Mouse (Mus musculus) limb, embryonic 14.5 days (tissue): ENCODE measurements around the gene Stpg4. TPM values are rescaled to one million over a fixed set of nuclear protein-coding genes. Genes with fewer than 3 reads are reported as not detected.

ENCODE experiments used
- ATAC-seq: fragments of 200-750 bp; cut with Nextera tagmentation; 2 replicates; pipeline ENCODE4 v1.8.0; 2017; ENCODE audit warnings: low read depth, moderate number of reproducible peaks, moderate TSS enrichment; ENCODE audit not compliant: low FRiP score
- DNase-seq: peaks from one replicate; pipeline ENCODE4 v3.0.0-alpha.2; 2015; ENCODE audit warnings: low spot score
- H3K27ac ChIP-seq: fragments of 300-500 bp; sonication (generic); replicated peaks from 2 replicates; pipeline ENCODE4 v1.5.1; 2014; ENCODE audit warnings: low read depth, mild to moderate bottlenecking, low read length, moderate library complexity, mixed read lengths
- H3K27me3 ChIP-seq: fragments of 300-500 bp; sonication (generic); 2 replicates; pipeline ENCODE4 v1.6.1; 2014; ENCODE audit warnings: low read length, mixed read lengths; ENCODE audit not compliant: control insufficient read depth, insufficient read depth
- H3K36me3 ChIP-seq: fragments of 300-500 bp; sonication (generic); 2 replicates; pipeline ENCODE4 v1.6.1; 2014; ENCODE audit warnings: mild to moderate bottlenecking, low read length, moderate library complexity, mixed read lengths; ENCODE audit not compliant: control insufficient read depth, insufficient read depth
- H3K4me1 ChIP-seq: fragments of 300-500 bp; sonication (generic); 2 replicates; pipeline ENCODE4 v1.6.1; 2014; ENCODE audit warnings: antibody characterized with exemption, low read length, mixed read lengths; ENCODE audit not compliant: control insufficient read depth, insufficient read depth
- H3K4me2 ChIP-seq: fragments of 300-500 bp; sonication (generic); replicated peaks from 2 replicates; pipeline ENCODE4 v1.6.1; 2014; ENCODE audit warnings: low read depth, mild to moderate bottlenecking, low read length, moderate library complexity; ENCODE audit not compliant: severe bottlenecking
- H3K4me3 ChIP-seq: fragments of 300-500 bp; sonication (generic); replicated peaks from 2 replicates; pipeline ENCODE4 v1.5.1; 2014; ENCODE audit warnings: low read length
- H3K9ac ChIP-seq: fragments of 300-500 bp; sonication (generic); 2 replicates; pipeline ENCODE4 v1.6.1; 2014; ENCODE audit warnings: mild to moderate bottlenecking, low read depth, low read length, moderate library complexity; ENCODE audit not compliant: severe bottlenecking
- H3K9me3 ChIP-seq: fragments of 300-500 bp; sonication (generic); 2 replicates; pipeline ENCODE4 v1.6.1; 2016; ENCODE audit warnings: low read length; ENCODE audit not compliant: control insufficient read depth
- POLR2A ChIP-seq: fragments of 200-500 bp; IDR thresholded peaks from 2 replicates; pipeline ENCODE4 v1.8.0; 2012; ENCODE audit warnings: inconsistent platforms, mild to moderate bottlenecking, moderate library complexity, borderline replicate concordance; ENCODE audit not compliant: insufficient read depth, insufficient read length; ENCODE audit errors: extremely low read depth
- WGBS: fragments of 180-500 bp; shearing (Covaris S2); extraction: QIAGEN DNeasy Blood & Tissue Kit; methylation state at CpG from one replicate; pipeline ENCODE4 v1.1.7; 2014; 5-methylcytosine and 5-hydroxymethylcytosine counted together
- polyA plus RNA-seq, 2 experiments: library from polyadenylated mRNA; depleted of rRNA in 1 of 2; stranded (reverse) in 1 of 2; unstranded in 1 of 2; fragments of >200 nt; fragmentation: Nextera tagmentation in 1 of 2; extraction: Ambion mirVana in 1 of 2; gene quantifications; 2 replicates each; pipeline versions ENCODE4 v1.2.1 to v1.2.3; 2012 to 2014

The Stpg4 gene
- polyA plus RNA-seq, 2 experiments: not detected

DNA sequence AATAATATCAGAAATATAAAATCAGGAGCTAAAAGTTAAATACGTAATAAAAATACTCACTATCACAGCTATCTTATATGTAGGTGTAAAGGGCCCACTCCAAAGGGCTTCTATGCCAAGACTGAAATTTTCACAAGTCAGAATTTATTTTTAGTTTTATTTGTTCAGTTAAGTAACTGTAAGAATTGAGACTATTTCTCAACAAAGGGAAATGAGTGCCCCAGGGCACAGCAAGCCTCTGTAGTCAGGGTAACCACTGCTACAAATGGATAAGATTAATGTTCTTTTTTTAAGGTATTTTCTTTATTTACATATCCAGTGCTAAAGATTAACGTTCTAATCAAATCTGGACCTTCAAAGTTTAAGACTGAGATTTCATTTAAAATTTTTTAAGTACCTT is 11.9 kb upstream of the Stpg4 start:
- Histone ChIP-seq H3K9me3 (no peaks in the 10 kb centered on the region), H3K27ac (no peak overlapping the region), H3K27me3 (no peaks in the 10 kb centered on the region), H3K4me3 (no peak overlapping the region), H3K4me2 (no peak overlapping the region), H3K9ac (no peak overlapping the region), H3K4me1 (peaks cover 24% of the 10 kb centered on the region), H3K36me3 (peaks cover 25% of the 10 kb centered on the region)
- no peak for TF ChIP-seq POLR2A
- WGBS: 85% methylated on average over 2 of the region's 2 CpGs
- ATAC-seq (no peak), DNase-seq (no peak)

DNA sequence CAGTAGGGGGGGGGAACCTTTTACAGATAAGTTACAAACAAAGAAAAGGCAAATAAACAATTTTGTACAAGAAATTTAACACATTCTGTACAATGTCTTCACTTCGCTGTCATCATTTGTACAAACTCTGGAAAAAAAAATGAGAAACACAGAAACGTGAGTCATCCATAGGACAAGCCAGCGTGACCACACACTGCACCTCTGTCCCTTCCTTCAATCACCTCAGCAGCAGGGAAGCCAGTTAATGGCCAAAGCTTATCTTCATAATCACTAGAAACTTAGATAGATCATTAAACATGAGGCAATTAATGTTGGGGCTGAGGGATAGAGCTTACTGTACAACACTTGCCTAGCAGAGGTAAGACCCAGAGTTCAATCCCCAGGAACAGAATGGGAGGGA is 6.4 kb upstream of the Stpg4 start:
- Histone ChIP-seq H3K4me1 (no peaks in the 10 kb centered on the region), H3K4me2 (no peak overlapping the region), H3K4me3 (no peak overlapping the region), H3K9ac (no peak overlapping the region), H3K36me3 (peaks cover 57% of the 10 kb centered on the region), H3K9me3 (no peaks in the 10 kb centered on the region), H3K27ac (no peak overlapping the region), H3K27me3 (no peaks in the 10 kb centered on the region)
- no peak for DNase-seq
- no peak for TF ChIP-seq POLR2A
- ATAC-seq: no peak
- 97% methylated on average over 3 of the region's 3 CpGs for WGBS

DNA sequence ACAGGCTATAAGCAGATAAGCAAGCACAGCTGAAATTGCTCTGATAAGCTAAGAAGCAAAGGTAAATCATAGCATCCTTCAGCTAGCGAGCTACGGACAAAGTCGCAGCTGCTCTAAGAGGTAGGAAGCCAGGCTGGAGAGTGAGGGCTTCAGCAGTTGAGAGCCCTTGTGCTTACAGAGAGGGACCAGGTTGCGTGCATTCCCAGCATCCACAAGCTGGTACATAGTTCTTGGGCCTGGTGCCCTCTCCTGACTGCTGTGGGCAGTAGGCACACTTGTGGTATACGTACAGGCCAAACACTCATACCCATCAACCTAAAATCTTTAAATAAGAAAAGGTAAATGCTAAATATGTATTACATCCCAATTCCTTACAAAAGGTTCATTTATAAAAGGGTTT is 5.2 kb upstream of the Stpg4 start:
- TF ChIP-seq POLR2A: no peak
- Histone ChIP-seq H3K27me3 (no peaks in the 10 kb centered on the region), H3K4me1 (no peaks in the 10 kb centered on the region), H3K36me3 (peaks cover 61% of the 10 kb centered on the region), H3K9me3 (no peaks in the 10 kb centered on the region), H3K4me3 (no peak overlapping the region), H3K27ac (no peak overlapping the region), H3K4me2 (no peak overlapping the region), H3K9ac (no peak overlapping the region)
- ATAC-seq (no peak), DNase-seq (no peak)
- WGBS: 98% methylated on average over 5 of the region's 5 CpGs

DNA sequence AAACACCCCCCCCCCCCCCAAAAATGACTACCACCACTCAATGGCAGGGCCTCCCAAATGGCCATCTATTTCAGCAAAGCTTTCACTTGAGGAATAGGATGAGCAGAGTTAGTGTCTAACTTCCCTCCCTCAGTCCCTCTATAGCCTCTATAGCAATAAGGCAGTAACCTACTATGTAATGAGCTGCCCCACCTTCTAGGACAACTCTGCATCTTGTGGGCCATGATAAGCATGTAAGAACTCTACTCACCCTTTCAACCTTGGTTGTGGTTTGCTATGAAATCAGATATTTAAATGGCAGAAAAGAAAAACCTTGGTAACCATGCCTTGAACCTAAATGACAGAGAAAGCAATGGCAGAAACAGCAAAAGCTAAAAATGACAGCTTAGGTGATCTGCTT is 4.8 kb upstream of the Stpg4 start:
- Histone ChIP-seq H3K4me2 (no peak overlapping the region), H3K36me3 (peaks cover 61% of the 10 kb centered on the region), H3K9ac (no peak overlapping the region), H3K27ac (no peak overlapping the region), H3K4me3 (no peak overlapping the region), H3K4me1 (no peaks in the 10 kb centered on the region), H3K9me3 (no peaks in the 10 kb centered on the region), H3K27me3 (no peaks in the 10 kb centered on the region)
- TF ChIP-seq POLR2A: no peak
- DNase-seq: no peak
- no peak for ATAC-seq

DNA sequence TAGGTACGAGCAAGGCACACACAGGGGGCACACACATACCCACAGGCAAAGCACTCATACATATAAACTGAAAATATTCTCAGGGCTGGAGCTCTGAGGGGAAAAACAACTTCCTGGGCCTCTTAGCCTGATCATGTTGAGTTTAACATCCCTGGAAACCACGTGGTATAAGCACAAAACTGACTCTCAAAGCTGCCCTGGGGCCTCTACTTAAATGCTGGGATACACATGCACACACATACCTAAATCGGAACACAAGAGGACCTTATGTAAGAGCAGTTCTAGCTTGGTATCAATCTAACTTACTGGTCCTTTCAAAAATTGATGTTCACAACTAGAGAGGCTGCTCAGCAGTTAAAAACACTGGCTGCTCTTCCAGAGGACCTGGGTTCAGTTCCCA is 1.9 kb upstream of the Stpg4 start:
- TF ChIP-seq POLR2A: no peak
- ATAC-seq: no peak
- no peaks in the 10 kb centered on the region for H3K9me3 ChIP-seq
- DNase-seq: no peak
- no peak overlapping the region for H3K4me2 ChIP-seq
- H3K27me3 ChIP-seq: no peaks in the 10 kb centered on the region
- no peaks in the 10 kb centered on the region for H3K4me1 ChIP-seq
- H3K36me3 ChIP-seq: peaks cover 45% of the 10 kb centered on the region
- no peak overlapping the region for H3K27ac ChIP-seq
- no peak overlapping the region for H3K4me3 ChIP-seq
- H3K9ac ChIP-seq: no peak overlapping the region
- WGBS: 72% methylated on average over 3 of the region's 3 CpGs

DNA sequence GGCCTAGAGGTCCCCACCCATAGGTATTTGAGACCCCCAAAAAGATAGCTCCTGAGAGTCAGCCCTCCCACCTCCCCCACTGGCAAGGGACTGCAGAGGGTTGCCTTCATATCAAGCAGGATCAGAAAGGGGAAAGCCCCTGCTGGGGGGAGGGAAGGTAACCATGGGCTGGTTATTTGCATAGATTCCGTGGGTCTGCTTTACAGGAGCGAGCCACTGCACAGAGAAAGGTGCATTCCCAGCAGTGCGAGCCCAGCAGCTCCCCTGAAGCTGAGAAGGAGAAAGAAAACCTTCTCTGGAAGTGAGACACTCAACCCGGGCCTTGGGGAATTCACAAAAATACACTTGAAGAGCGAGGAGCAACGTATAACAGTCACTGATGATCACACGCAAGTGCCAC is 9.5 kb downstream of the Stpg4 start:
- ATAC-seq (no peak), DNase-seq (no peak)
- H3K4me3 ChIP-seq: no peak overlapping the region
- no peak for TF ChIP-seq POLR2A
- H3K9me3 ChIP-seq: no peaks in the 10 kb centered on the region
- H3K27me3 ChIP-seq: no peaks in the 10 kb centered on the region
- no peak overlapping the region for H3K9ac ChIP-seq
- 67% methylated on average over 7 of the region's 7 CpGs for WGBS
- H3K4me2 ChIP-seq: no peak overlapping the region
- H3K27ac ChIP-seq: no peak overlapping the region
- H3K36me3 ChIP-seq: no peaks in the 10 kb centered on the region
- no peaks in the 10 kb centered on the region for H3K4me1 ChIP-seq
